Mouse (Mus musculus): ENCODE results near the gene Znhit1.

Znhit1 gene

DNA sequence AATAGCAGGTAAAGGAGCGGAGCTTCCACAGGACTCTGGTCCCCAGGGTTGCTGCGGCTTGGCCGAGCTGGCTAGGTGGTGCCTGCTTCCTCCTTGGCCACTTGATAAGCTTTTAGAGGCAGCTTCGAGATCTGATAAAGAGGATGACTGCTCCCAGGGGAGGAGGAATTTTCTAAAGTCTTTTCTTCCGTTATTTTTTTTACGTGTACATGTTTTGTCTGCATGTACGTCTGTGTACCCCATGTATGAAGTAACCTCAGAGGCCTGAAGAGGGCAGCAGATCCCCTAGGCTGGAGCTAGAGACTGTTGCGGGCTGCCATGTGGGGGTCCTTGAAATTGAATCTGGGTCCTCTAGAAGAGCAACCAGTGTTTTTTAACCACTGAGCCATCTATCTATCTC lies 6.8 kb downstream of the Znhit1 start:
- peaks cover 34% of the 10 kb centered on the region for H3K4me1 ChIP-seq (replicated peaks; ENCODE audit: low read depth, low read length)
- no peak overlapping the region for H3K4me3 ChIP-seq (replicated peaks; ENCODE audit: low read length)
- H3K9me3 ChIP-seq (ENCODE audit: low read length): peaks cover 9% of the 10 kb centered on the region
- no peaks in the 10 kb centered on the region for H3K27me3 ChIP-seq (ENCODE audit: insufficient read depth, low read length)
- TF ChIP-seq POU5F1 (IDR thresholded peaks at IDR 0.05; ENCODE audit: borderline replicate concordance, low read length) (no peak), CTCF (conservative IDR thresholded peaks at IDR 0.05; ENCODE audit: low read length) (peak; percentile 73)
- peaks cover 51% of the 10 kb centered on the region for H3K36me3 ChIP-seq (ENCODE audit: insufficient read depth, low read length)

DNA sequence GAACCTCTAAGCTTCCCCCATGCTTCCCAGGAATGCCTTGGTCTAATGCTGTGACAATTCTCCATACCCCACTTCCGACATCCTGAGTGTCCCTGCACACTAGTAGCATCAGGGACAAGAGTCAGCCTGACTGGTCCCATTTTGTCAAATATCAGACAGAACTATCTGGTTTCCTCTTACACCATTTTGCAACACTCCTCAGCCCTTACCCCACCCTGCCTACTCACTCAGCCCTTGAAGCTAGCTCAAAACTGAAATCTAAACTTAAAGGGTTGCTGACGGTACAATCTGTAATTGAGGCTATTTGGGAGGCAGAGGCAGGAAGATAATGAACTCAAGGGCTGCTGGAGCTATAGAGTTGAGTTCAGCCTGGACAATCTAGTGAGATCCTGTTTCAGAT lies 8.1 kb downstream of the Znhit1 start:
- H3K4me1 ChIP-seq (replicated peaks; ENCODE audit: low read depth, low read length): peaks cover 23% of the 10 kb centered on the region
- H3K9me3 ChIP-seq (ENCODE audit: low read length): peaks cover 9% of the 10 kb centered on the region
- no peak for TF ChIP-seq NANOG (IDR thresholded peaks at IDR 0.05; ENCODE audit: borderline replicate concordance, low read length)
- no peak for TF ChIP-seq POU5F1 (IDR thresholded peaks at IDR 0.05; ENCODE audit: borderline replicate concordance, low read length)
- TF ChIP-seq CTCF (conservative IDR thresholded peaks at IDR 0.05; ENCODE audit: low read length): no peak
- H3K4me3 ChIP-seq (replicated peaks; ENCODE audit: low read length): no peak overlapping the region
- peaks cover 39% of the 10 kb centered on the region for H3K36me3 ChIP-seq (ENCODE audit: insufficient read depth, low read length)
- H3K27me3 ChIP-seq (ENCODE audit: insufficient read depth, low read length): no peaks in the 10 kb centered on the region

DNA sequence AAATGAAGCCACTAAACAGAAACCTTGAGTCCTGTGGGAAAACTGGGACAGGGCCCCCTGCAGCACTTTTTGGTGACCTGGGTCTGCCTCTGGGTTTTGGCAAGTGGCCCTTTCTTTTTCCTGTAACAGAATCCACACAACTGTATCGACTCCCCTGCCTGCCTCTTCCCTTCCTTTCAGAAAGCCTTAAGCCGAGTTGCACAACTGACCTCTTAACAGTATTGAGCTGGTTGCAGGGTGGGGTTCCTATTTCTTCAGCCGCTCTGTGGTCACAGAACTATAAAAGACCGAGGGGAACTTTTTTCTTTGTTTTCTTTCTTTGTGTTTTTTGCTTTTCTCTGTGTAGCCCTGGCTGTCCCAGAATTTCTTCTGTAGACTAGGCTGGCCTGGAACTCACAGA lies 10.1 kb downstream of the Znhit1 start:
- Histone ChIP-seq H3K4me3 (replicated peaks; ENCODE audit: low read length) (no peak overlapping the region), H3K27me3 (ENCODE audit: insufficient read depth, low read length) (no peaks in the 10 kb centered on the region), H3K4me1 (replicated peaks; ENCODE audit: low read depth, low read length) (peaks cover 8% of the 10 kb centered on the region), H3K36me3 (ENCODE audit: insufficient read depth, low read length) (peaks cover 20% of the 10 kb centered on the region), H3K9me3 (ENCODE audit: low read length) (peaks cover 9% of the 10 kb centered on the region)
- TF ChIP-seq POU5F1 (IDR thresholded peaks at IDR 0.05; ENCODE audit: borderline replicate concordance, low read length): no peak
- no peak for TF ChIP-seq CTCF (conservative IDR thresholded peaks at IDR 0.05; ENCODE audit: low read length)
- TF ChIP-seq NANOG (IDR thresholded peaks at IDR 0.05; ENCODE audit: borderline replicate concordance, low read length): no peak

DNA sequence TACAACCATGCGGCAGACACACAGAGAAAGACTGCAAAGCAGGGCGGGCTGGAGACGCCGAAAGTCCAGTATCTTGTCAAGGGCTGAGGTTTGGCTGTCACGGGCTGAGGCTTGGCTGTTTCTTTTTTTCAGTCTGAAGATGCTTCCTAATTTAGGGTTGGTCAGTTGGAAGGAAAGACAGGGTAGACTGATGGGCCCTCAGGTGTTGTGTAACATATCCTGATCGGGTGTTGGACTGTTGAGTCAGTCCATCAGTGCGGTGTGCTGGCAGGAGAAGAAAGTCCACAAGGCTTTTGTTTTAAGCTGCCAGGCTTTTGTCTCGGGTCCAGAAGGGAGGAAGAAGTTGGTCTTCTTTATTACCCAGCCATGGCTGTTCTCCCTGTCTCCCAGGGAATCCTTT lies 14.2 kb downstream of the Znhit1 start:
- H3K4me3 ChIP-seq (replicated peaks; ENCODE audit: low read length): no peak overlapping the region
- H3K4me1 ChIP-seq (replicated peaks; ENCODE audit: low read depth, low read length): no peaks in the 10 kb centered on the region; the same call in 1 of the 2 replicates
- peaks cover 7% of the 10 kb centered on the region; the same call in 1 of the 2 replicates for H3K36me3 ChIP-seq (ENCODE audit: insufficient read depth, low read length)
- peaks cover 1% of the 10 kb centered on the region for H3K9me3 ChIP-seq (ENCODE audit: low read length)
- no peak for TF ChIP-seq NANOG (IDR thresholded peaks at IDR 0.05; ENCODE audit: borderline replicate concordance, low read length)
- TF ChIP-seq POU5F1 (IDR thresholded peaks at IDR 0.05; ENCODE audit: borderline replicate concordance, low read length): no peak
- TF ChIP-seq CTCF (conservative IDR thresholded peaks at IDR 0.05; ENCODE audit: low read length): no peak
- H3K27me3 ChIP-seq (ENCODE audit: insufficient read depth, low read length): no peaks in the 10 kb centered on the region

DNA sequence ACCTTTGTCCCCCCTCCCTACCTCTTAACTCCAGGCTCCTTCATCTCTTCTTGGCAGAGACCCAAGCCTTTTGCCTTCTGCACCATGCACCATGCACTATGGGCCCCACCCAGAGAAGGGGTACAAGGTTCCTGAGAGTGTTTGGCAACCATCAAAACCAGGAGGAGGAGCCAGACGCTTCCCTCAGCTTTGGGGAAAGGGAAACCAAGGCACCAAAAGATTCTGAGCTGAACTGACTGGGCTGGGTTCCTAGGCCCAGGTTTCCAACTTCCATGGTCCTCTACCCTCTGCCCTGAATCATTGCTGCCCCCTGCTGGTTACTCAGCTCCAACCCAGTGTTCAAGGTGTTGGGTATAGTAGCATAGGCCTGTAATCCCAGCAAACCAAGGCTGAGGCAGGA lies 17.1 kb downstream of the Znhit1 start:
- peaks cover 27% of the 10 kb centered on the region for H3K4me1 ChIP-seq (replicated peaks; ENCODE audit: low read depth, low read length)
- peaks cover 25% of the 10 kb centered on the region for H3K36me3 ChIP-seq (ENCODE audit: insufficient read depth, low read length)
- no peaks in the 10 kb centered on the region for H3K27me3 ChIP-seq (ENCODE audit: insufficient read depth, low read length)
- no peak for TF ChIP-seq POU5F1 (IDR thresholded peaks at IDR 0.05; ENCODE audit: borderline replicate concordance, low read length)
- no peak for TF ChIP-seq NANOG (IDR thresholded peaks at IDR 0.05; ENCODE audit: borderline replicate concordance, low read length)
- TF ChIP-seq CTCF (conservative IDR thresholded peaks at IDR 0.05; ENCODE audit: low read length): peak; percentile 66
- no peak overlapping the region for H3K4me3 ChIP-seq (replicated peaks; ENCODE audit: low read length)
- no peaks in the 10 kb centered on the region for H3K9me3 ChIP-seq (ENCODE audit: low read length)

DNA sequence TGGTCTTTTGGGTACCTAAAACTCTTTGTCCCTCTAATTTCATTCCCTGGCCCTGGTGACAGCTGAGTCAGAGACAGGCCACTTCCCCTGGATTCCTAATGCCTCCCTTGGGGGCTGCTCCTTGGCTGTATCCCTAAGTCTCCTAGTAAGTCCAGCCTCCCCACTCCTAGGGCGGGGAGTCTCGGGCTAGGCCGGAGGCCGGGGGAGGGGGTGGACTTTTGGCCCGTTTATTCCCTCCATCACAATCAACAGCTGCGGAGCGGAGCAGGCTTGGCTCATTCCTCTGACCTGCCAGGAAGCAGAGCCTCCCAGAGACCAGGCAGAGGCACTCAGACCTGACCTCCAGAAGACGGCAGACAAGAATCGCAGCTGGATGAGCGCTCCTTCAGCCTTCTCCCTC lies 20.2 kb downstream of the Znhit1 start:
- peaks cover 55% of the 10 kb centered on the region for H3K36me3 ChIP-seq (ENCODE audit: insufficient read depth, low read length)
- no peaks in the 10 kb centered on the region for H3K27me3 ChIP-seq (ENCODE audit: insufficient read depth, low read length)
- H3K4me3 ChIP-seq (replicated peaks; ENCODE audit: low read length): no peak overlapping the region
- no peaks in the 10 kb centered on the region for H3K9me3 ChIP-seq (ENCODE audit: low read length)
- TF ChIP-seq POU5F1 (IDR thresholded peaks at IDR 0.05; ENCODE audit: borderline replicate concordance, low read length) (no peak), CTCF (conservative IDR thresholded peaks at IDR 0.05; ENCODE audit: low read length) (no peak), NANOG (IDR thresholded peaks at IDR 0.05; ENCODE audit: borderline replicate concordance, low read length) (no peak)
- H3K4me1 ChIP-seq (replicated peaks; ENCODE audit: low read depth, low read length): peaks cover 58% of the 10 kb centered on the region

DNA sequence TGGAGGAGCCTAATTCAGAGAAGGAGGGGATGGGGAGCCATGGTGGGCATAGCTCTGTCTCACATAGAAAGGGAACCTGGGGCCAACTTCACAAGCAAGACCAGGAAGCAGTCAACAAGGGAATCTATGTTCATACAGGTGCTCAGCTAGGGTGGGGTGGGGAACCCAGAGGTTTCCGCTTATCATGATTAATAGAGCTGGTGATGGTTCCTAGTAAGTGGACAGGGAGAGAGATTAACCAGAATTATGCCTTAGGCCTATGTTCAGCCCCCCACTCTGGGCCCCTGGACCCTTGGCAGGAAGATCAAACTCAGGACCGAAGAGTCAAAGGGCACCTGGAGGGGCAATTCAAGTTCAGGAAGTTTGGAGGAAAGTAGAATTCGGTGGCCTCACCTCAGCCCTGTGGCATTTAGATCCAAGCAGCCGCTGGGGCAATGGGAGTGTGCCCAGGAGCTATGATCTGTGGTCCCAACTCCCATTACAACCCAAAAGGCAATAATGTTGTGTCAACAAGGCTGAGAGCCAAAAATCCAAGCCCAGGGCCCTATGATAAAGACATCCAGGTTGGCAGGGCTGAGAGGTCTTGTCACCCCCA lies 20.9 kb downstream of the Znhit1 start:
- Histone ChIP-seq H3K27me3 (ENCODE audit: insufficient read depth, low read length) (no peaks in the 10 kb centered on the region), H3K9me3 (ENCODE audit: low read length) (no peaks in the 10 kb centered on the region), H3K4me1 (replicated peaks; ENCODE audit: low read depth, low read length) (peaks cover 61% of the 10 kb centered on the region), H3K36me3 (ENCODE audit: insufficient read depth, low read length) (peaks cover 55% of the 10 kb centered on the region), H3K4me3 (replicated peaks; ENCODE audit: low read length) (no peak overlapping the region)
- TF ChIP-seq CTCF (conservative IDR thresholded peaks at IDR 0.05; ENCODE audit: low read length) (no peak), POU5F1 (IDR thresholded peaks at IDR 0.05; ENCODE audit: borderline replicate concordance, low read length) (no peak), NANOG (IDR thresholded peaks at IDR 0.05; ENCODE audit: borderline replicate concordance, low read length) (no peak)

DNA sequence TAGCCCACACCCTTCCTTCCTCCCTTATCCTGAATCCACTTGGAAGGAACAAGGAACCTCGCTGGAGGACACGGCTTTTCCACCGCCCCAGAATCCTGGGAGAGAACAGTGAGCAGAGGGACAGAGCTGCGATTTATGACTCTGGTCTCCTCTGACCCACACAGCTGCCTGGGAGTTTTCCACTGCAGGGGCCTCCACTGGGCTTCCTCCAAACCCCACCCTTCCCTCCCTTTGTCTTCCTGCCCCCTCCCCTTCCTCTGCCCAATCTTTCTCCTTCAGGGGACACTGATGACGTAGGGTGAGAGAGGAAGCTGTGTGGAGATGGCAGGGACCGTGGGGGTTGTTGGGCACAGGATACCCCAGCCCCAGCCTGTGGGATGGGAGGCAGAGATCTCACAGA lies 21.5 kb downstream of the Znhit1 start, which contains the start of gene Cldn15:
Gene Cldn15 (plus strand): TSS at position 286 of the 400 bp plus-strand sequence.
- no peak for TF ChIP-seq CTCF (conservative IDR thresholded peaks at IDR 0.05; ENCODE audit: low read length)
- no peak for TF ChIP-seq NANOG (IDR thresholded peaks at IDR 0.05; ENCODE audit: borderline replicate concordance, low read length)
- TF ChIP-seq POU5F1 (IDR thresholded peaks at IDR 0.05; ENCODE audit: borderline replicate concordance, low read length): no peak
- Histone ChIP-seq H3K36me3 (ENCODE audit: insufficient read depth, low read length) (peaks cover 55% of the 10 kb centered on the region), H3K9me3 (ENCODE audit: low read length) (no peaks in the 10 kb centered on the region), H3K4me1 (replicated peaks; ENCODE audit: low read depth, low read length) (peaks cover 67% of the 10 kb centered on the region), H3K27me3 (ENCODE audit: insufficient read depth, low read length) (no peaks in the 10 kb centered on the region), H3K4me3 (replicated peaks; ENCODE audit: low read length) (peak within 1 kb of the TSS; percentile 59)

DNA sequence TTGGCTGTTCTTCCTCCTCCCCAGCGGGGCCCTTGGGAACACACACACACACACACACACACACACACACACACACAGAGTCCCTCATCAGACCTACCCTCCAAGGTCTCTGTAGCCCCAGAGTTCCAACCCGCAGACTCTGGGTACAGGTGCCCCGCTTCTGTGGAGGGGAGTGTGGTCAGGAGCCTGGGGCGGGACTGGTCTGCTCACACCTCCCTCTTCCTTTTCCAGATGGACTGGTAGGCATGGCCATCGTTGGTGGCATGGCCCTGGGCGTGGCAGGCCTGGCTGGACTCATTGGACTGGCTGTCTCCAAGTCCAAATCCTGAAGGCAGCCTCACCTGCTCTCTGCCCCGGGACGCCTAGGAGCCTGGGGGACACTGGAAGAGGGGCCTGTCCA lies 22.1 kb downstream of the Znhit1 start:
- TF ChIP-seq CTCF (conservative IDR thresholded peaks at IDR 0.05; ENCODE audit: low read length) (no peak), POU5F1 (IDR thresholded peaks at IDR 0.05; ENCODE audit: borderline replicate concordance, low read length) (no peak), NANOG (IDR thresholded peaks at IDR 0.05; ENCODE audit: borderline replicate concordance, low read length) (no peak)
- H3K27me3 ChIP-seq (ENCODE audit: insufficient read depth, low read length): no peaks in the 10 kb centered on the region
- peaks cover 57% of the 10 kb centered on the region for H3K36me3 ChIP-seq (ENCODE audit: insufficient read depth, low read length)
- no peaks in the 10 kb centered on the region for H3K9me3 ChIP-seq (ENCODE audit: low read length)
- H3K4me1 ChIP-seq (replicated peaks; ENCODE audit: low read depth, low read length): peaks cover 73% of the 10 kb centered on the region
- H3K4me3 ChIP-seq (replicated peaks; ENCODE audit: low read length): peak overlapping the region; percentile 59

All from E14TG2a.4 (cell line).